Mouse (Mus musculus): ENCODE data around the gene Hnrnph1. TPM values are rescaled to one million over a fixed set of nuclear protein-coding genes. Genes with fewer than 3 reads are reported as not detected.

The Hnrnph1 gene
- polyA plus RNA-seq, 1 experiment = 154 TPM

GRCm38 (mm10) chr11:50379023-50379752 lies 2.4 kb downstream of the Hnrnph1 start:
- peak overlapping the region; percentile 99; the same call in 1 of the 2 replicates for H3K27ac ChIP-seq (ENCODE audit: control insufficient read depth, insufficient read depth, low read depth, low read length)
- no peak for TF ChIP-seq CTCF (IDR thresholded peaks at IDR 0.05; ENCODE audit: control insufficient read depth, insufficient read depth, insufficient replicate concordance, low read depth, low read length)
- H3K27me3 ChIP-seq (ENCODE audit: control insufficient read depth, insufficient read depth, low read length) = no peaks in the 10 kb centered on the region
- peak overlapping the region; percentile 98 for H3K4me3 ChIP-seq (ENCODE audit: control insufficient read depth, low read depth, low read length)
- peaks cover 7% of the 10 kb centered on the region for H3K36me3 ChIP-seq (ENCODE audit: control insufficient read depth, insufficient read depth, low read length)
- peaks cover 3% of the 10 kb centered on the region for H3K4me1 ChIP-seq (ENCODE audit: control insufficient read depth, insufficient read depth, low read length)

- no peak for TF ChIP-seq CTCF (IDR thresholded peaks at IDR 0.05; ENCODE audit: control insufficient read depth, insufficient read depth, insufficient replicate concordance, low read depth, low read length)
- no peak for TF ChIP-seq POLR2A (IDR thresholded peaks at IDR 0.05; ENCODE audit: control insufficient read depth, low read depth, low read length)
- Histone ChIP-seq H3K36me3 (ENCODE audit: control insufficient read depth, insufficient read depth, low read length) (peaks cover 8% of the 10 kb centered on the region), H3K27me3 (ENCODE audit: control insufficient read depth, insufficient read depth, low read length) (no peaks in the 10 kb centered on the region), H3K4me3 (ENCODE audit: control insufficient read depth, low read depth, low read length) (peak overlapping the region; percentile 58), H3K27ac (ENCODE audit: control insufficient read depth, insufficient read depth, low read depth, low read length) (no peak overlapping the region), H3K4me1 (ENCODE audit: control insufficient read depth, insufficient read depth, low read length) (peaks cover under 1% of the 10 kb centered on the region; the same call in 1 of the 2 replicates)
These were observed 4.5 kb downstream of the Hnrnph1 start for GRCm38 (mm10) chr11:50381311-50381710.

- H3K4me1 ChIP-seq (ENCODE audit: control insufficient read depth, insufficient read depth, low read length) = no peaks in the 10 kb centered on the region
- no peak for TF ChIP-seq CTCF (IDR thresholded peaks at IDR 0.05; ENCODE audit: control insufficient read depth, insufficient read depth, insufficient replicate concordance, low read depth, low read length)
- no peak for TF ChIP-seq POLR2A (IDR thresholded peaks at IDR 0.05; ENCODE audit: control insufficient read depth, low read depth, low read length)
- H3K36me3 ChIP-seq (ENCODE audit: control insufficient read depth, insufficient read depth, low read length) = peaks cover 5% of the 10 kb centered on the region
- H3K27ac ChIP-seq (ENCODE audit: control insufficient read depth, insufficient read depth, low read depth, low read length) = no peak overlapping the region
- H3K27me3 ChIP-seq (ENCODE audit: control insufficient read depth, insufficient read depth, low read length) = no peaks in the 10 kb centered on the region
- H3K4me3 ChIP-seq (ENCODE audit: control insufficient read depth, low read depth, low read length) = no peak overlapping the region
These were observed 10.4 kb downstream of the Hnrnph1 start for GRCm38 (mm10) chr11:50387167-50387679.

- peaks cover 2% of the 10 kb centered on the region; the same call in 1 of the 2 replicates for H3K36me3 ChIP-seq (ENCODE audit: control insufficient read depth, insufficient read depth, low read length)
- no peaks in the 10 kb centered on the region for H3K27me3 ChIP-seq (ENCODE audit: control insufficient read depth, insufficient read depth, low read length)
- H3K27ac ChIP-seq (ENCODE audit: control insufficient read depth, insufficient read depth, low read depth, low read length) = no peak overlapping the region
- TF ChIP-seq POLR2A (IDR thresholded peaks at IDR 0.05; ENCODE audit: control insufficient read depth, low read depth, low read length) (no peak), CTCF (IDR thresholded peaks at IDR 0.05; ENCODE audit: control insufficient read depth, insufficient read depth, insufficient replicate concordance, low read depth, low read length) (no peak)
- no peak overlapping the region for H3K4me3 ChIP-seq (ENCODE audit: control insufficient read depth, low read depth, low read length)
- H3K4me1 ChIP-seq (ENCODE audit: control insufficient read depth, insufficient read depth, low read length) = no peaks in the 10 kb centered on the region
These were observed 10.9 kb downstream of the Hnrnph1 start for GRCm38 (mm10) chr11:50387697-50388096.

- Histone ChIP-seq H3K4me3 (ENCODE audit: control insufficient read depth, low read depth, low read length) (no peak overlapping the region), H3K4me1 (ENCODE audit: control insufficient read depth, insufficient read depth, low read length) (no peaks in the 10 kb centered on the region), H3K27ac (ENCODE audit: control insufficient read depth, insufficient read depth, low read depth, low read length) (no peak overlapping the region), H3K27me3 (ENCODE audit: control insufficient read depth, insufficient read depth, low read length) (no peaks in the 10 kb centered on the region), H3K36me3 (ENCODE audit: control insufficient read depth, insufficient read depth, low read length) (peaks cover 1% of the 10 kb centered on the region; the same call in 1 of the 2 replicates)
- TF ChIP-seq CTCF (IDR thresholded peaks at IDR 0.05; ENCODE audit: control insufficient read depth, insufficient read depth, insufficient replicate concordance, low read depth, low read length) = no peak
These were observed 11.6 kb downstream of the Hnrnph1 start for GRCm38 (mm10) chr11:50388217-50388929.

- TF ChIP-seq CTCF (IDR thresholded peaks at IDR 0.05; ENCODE audit: control insufficient read depth, insufficient read depth, insufficient replicate concordance, low read depth, low read length) = no peak
- H3K4me3 ChIP-seq (ENCODE audit: control insufficient read depth, low read depth, low read length) = no peak overlapping the region
- H3K27me3 ChIP-seq (ENCODE audit: control insufficient read depth, insufficient read depth, low read length) = no peaks in the 10 kb centered on the region
- H3K27ac ChIP-seq (ENCODE audit: control insufficient read depth, insufficient read depth, low read depth, low read length) = no peak overlapping the region
- H3K36me3 ChIP-seq (ENCODE audit: control insufficient read depth, insufficient read depth, low read length) = peaks cover 1% of the 10 kb centered on the region; the same call in 1 of the 2 replicates
- H3K4me1 ChIP-seq (ENCODE audit: control insufficient read depth, insufficient read depth, low read length) = no peaks in the 10 kb centered on the region
These were observed 12.2 kb downstream of the Hnrnph1 start for GRCm38 (mm10) chr11:50389011-50389410.

- Histone ChIP-seq H3K4me3 (ENCODE audit: control insufficient read depth, low read depth, low read length) (no peak overlapping the region), H3K36me3 (ENCODE audit: control insufficient read depth, insufficient read depth, low read length) (no peaks in the 10 kb centered on the region), H3K27ac (ENCODE audit: control insufficient read depth, insufficient read depth, low read depth, low read length) (no peak overlapping the region), H3K4me1 (ENCODE audit: control insufficient read depth, insufficient read depth, low read length) (no peaks in the 10 kb centered on the region), H3K27me3 (ENCODE audit: control insufficient read depth, insufficient read depth, low read length) (no peaks in the 10 kb centered on the region)
- TF ChIP-seq CTCF (IDR thresholded peaks at IDR 0.05; ENCODE audit: control insufficient read depth, insufficient read depth, insufficient replicate concordance, low read depth, low read length) (peak; percentile 20; the same call in 1 of the 2 replicates), POLR2A (IDR thresholded peaks at IDR 0.05; ENCODE audit: control insufficient read depth, low read depth, low read length) (no peak; the same call in 1 of the 2 replicates)
These were observed 12.8 kb downstream of the Hnrnph1 start for GRCm38 (mm10) chr11:50389616-50390015.
